Mouse (Mus musculus): ENCODE data around the gene Mfsd2a. TPM values are rescaled to one million over a fixed set of nuclear protein-coding genes. Genes with fewer than 3 reads are reported as not detected.

Gene Mfsd2a
- total and polyA plus RNA-seq, 2 experiments from 2014 or later = 0.20 TPM; not detected in 1

DNA sequence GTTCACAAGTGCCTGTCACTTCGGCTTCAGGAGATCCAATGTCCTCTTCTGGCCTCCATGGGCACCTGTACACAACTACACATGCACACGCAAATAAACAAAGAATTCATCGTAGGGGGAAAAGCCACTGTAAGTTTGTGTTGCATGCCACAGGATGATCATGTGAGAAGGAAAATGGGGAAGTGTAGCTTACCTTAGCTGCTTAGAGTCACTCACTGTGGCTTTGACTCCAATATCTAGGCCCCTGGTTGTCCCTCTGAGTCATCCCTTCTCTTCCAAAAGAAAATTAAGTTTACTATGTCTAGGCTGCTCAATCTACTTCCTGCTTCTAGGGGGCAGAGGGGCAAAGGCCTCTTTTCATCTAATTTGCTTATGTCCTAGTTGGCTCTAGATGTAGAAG, 57.3 kb downstream of the Mfsd2a start:
- Histone ChIP-seq H3K4me2 (ENCODE audit: low read depth, low read length) (no peak overlapping the region), H3K9me3 (replicated peaks; ENCODE audit: control insufficient read depth, low read length) (0 out of 2 replicates have a peak, but pooled peaks cover 10% of the 10 kb centered on the region), H3K36me3 (replicated peaks; ENCODE audit: control insufficient read depth, insufficient read depth, low read length) (no peaks in the 10 kb centered on the region), H3K4me3 (ENCODE audit: low read depth, low read length) (no peak overlapping the region), H3K27ac (ENCODE audit: low read depth) (no peak overlapping the region), H3K27me3 (ENCODE audit: control insufficient read depth, insufficient read depth, low read length) (no peaks in the 10 kb centered on the region), H3K9ac (replicated peaks; ENCODE audit: low read depth, low read length) (no peak overlapping the region), H3K4me1 (ENCODE audit: control insufficient read depth, insufficient read depth) (no peaks in the 10 kb centered on the region)
- WGBS = 91% methylated on average over 3 of the region's 3 CpGs
- DNase-seq (ENCODE audit: low spot score) (no peak), ATAC-seq (ENCODE audit: insufficient read depth, low read depth) (no peak)
- TF ChIP-seq EP300 (IDR thresholded peaks at IDR 0.05; ENCODE audit: low read depth) (no peak), CTCF (IDR thresholded peaks at IDR 0.05; ENCODE audit: low read depth) (no peak)

DNA sequence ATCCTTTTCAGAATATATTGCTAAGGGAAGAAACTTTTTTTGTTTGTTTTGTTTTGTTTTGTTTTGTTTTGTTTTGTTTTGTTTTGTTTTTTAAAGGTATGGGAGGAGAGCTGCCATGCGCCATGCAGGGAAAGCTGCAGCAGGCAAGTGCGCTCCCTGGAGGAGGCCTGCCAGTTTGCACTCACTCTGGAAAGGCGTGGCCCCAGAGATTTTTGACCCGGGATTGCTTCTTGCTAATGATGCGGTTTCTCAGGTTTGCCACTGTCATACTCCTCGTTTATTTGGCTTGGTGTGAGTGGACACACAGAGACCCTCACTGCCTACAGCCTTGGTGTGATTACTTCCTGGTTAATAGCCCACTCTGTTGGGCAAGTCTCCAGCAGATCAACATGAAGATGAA, 58.8 kb downstream of the Mfsd2a start:
- ATAC-seq (ENCODE audit: insufficient read depth, low read depth) = no peak; the same call in 1 of the 2 replicates
- Histone ChIP-seq H3K9me3 (replicated peaks; ENCODE audit: control insufficient read depth, low read length) (0 out of 2 replicates have a peak, but pooled peaks cover 5% of the 10 kb centered on the region), H3K36me3 (replicated peaks; ENCODE audit: control insufficient read depth, insufficient read depth, low read length) (no peaks in the 10 kb centered on the region), H3K4me1 (ENCODE audit: control insufficient read depth, insufficient read depth) (no peaks in the 10 kb centered on the region), H3K27me3 (ENCODE audit: control insufficient read depth, insufficient read depth, low read length) (no peaks in the 10 kb centered on the region), H3K4me2 (ENCODE audit: low read depth, low read length) (no peak overlapping the region), H3K9ac (replicated peaks; ENCODE audit: low read depth, low read length) (no peak overlapping the region), H3K4me3 (ENCODE audit: low read depth, low read length) (no peak overlapping the region), H3K27ac (ENCODE audit: low read depth) (no peak overlapping the region)
- 18% methylated on average over 6 of the region's 6 CpGs for WGBS
- TF ChIP-seq EP300 (IDR thresholded peaks at IDR 0.05; ENCODE audit: low read depth) (no peak), CTCF (IDR thresholded peaks at IDR 0.05; ENCODE audit: low read depth) (no peak)
- DNase-seq (ENCODE audit: low spot score) = no peak

DNA sequence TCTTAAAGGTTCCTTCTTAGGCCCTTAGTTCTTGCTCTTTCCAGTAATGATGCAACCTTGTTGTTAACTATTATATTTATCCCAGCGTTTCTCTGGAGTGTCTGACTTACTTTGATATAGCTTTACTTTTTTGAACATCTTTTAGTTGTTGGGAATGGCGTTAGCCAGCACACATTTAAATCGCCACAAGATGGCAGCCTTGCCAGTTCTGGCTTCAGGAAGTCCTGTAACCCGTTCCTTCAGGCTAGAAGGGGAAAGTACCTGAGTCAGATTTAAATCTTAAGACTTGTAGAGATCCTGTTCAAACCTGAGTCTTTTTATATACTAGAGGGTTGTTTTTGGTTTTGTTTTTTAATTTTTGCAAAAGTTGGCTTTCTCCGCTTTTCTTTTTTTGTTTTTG, 62.7 kb downstream of the Mfsd2a start:
- WGBS = 18% methylated on average over 5 of the region's 5 CpGs
- ATAC-seq (ENCODE audit: insufficient read depth, low read depth) = no peak
- Histone ChIP-seq H3K9me3 (replicated peaks; ENCODE audit: control insufficient read depth, low read length) (no peaks in the 10 kb centered on the region), H3K4me3 (ENCODE audit: low read depth, low read length) (no peak overlapping the region), H3K4me1 (ENCODE audit: control insufficient read depth, insufficient read depth) (no peaks in the 10 kb centered on the region), H3K4me2 (ENCODE audit: low read depth, low read length) (no peak overlapping the region), H3K27me3 (ENCODE audit: control insufficient read depth, insufficient read depth, low read length) (no peaks in the 10 kb centered on the region), H3K36me3 (replicated peaks; ENCODE audit: control insufficient read depth, insufficient read depth, low read length) (no peaks in the 10 kb centered on the region), H3K9ac (replicated peaks; ENCODE audit: low read depth, low read length) (no peak overlapping the region), H3K27ac (ENCODE audit: low read depth) (no peak overlapping the region)
- DNase-seq (ENCODE audit: low spot score) = peak; percentile 54
- TF ChIP-seq EP300 (IDR thresholded peaks at IDR 0.05; ENCODE audit: low read depth) = no peak
- TF ChIP-seq CTCF (IDR thresholded peaks at IDR 0.05; ENCODE audit: low read depth) = peak; percentile 77

DNA sequence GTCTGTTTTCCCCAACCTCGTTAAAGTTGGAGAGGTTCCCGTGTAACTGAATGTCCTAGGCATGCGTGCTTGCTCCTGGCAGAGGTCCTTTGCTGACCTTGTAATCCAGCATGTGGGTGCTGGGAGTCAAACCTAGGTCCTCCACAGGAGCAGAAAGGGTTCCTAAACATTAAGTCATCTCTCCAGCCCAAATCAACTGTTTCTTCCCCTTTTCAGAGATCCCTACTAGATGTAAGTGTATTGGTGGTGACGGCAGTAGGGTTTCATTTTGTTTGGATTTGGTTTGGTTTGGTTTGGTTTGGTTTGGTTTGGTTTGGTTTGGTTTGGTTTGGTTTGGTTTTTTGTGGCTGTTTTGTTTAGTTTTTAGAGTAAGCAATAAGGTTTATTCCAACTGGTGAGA, 63.2 kb downstream of the Mfsd2a start:
- H3K4me3 ChIP-seq (ENCODE audit: low read depth, low read length) = no peak overlapping the region
- TF ChIP-seq EP300 (IDR thresholded peaks at IDR 0.05; ENCODE audit: low read depth) (no peak), CTCF (IDR thresholded peaks at IDR 0.05; ENCODE audit: low read depth) (no peak)
- no peaks in the 10 kb centered on the region for H3K4me1 ChIP-seq (ENCODE audit: control insufficient read depth, insufficient read depth)
- H3K36me3 ChIP-seq (replicated peaks; ENCODE audit: control insufficient read depth, insufficient read depth, low read length) = no peaks in the 10 kb centered on the region
- H3K27ac ChIP-seq (ENCODE audit: low read depth) = no peak overlapping the region
- no peak for DNase-seq (ENCODE audit: low spot score)
- no peak for ATAC-seq (ENCODE audit: insufficient read depth, low read depth)
- no peak overlapping the region for H3K9ac ChIP-seq (replicated peaks; ENCODE audit: low read depth, low read length)
- 73% methylated on average over 4 of the region's 4 CpGs for WGBS
- no peaks in the 10 kb centered on the region for H3K9me3 ChIP-seq (replicated peaks; ENCODE audit: control insufficient read depth, low read length)
- no peak overlapping the region for H3K4me2 ChIP-seq (ENCODE audit: low read depth, low read length)
- H3K27me3 ChIP-seq (ENCODE audit: control insufficient read depth, insufficient read depth, low read length) = no peaks in the 10 kb centered on the region

Other genes with a start within 250 kb of the Mfsd2a start
- 30.0 and 37.8 TPM in 2 replicates for gene Ppt1, start 124.9 kb downstream of the Mfsd2a start, total RNA-seq (2014; rRNA removed; ENCODE audit: low replicate concordance)
- 42.9 and 45.2 TPM in 2 replicates for gene Ppt1, start 124.9 kb downstream of the Mfsd2a start, polyA plus RNA-seq (2015; fragmentation: Nextera tagmentation; extraction: Ambion mirVana)
- gene Cap1, start 75.1 kb downstream of the Mfsd2a start, total RNA-seq (2014; rRNA removed; ENCODE audit: low replicate concordance) = 59.6 and 73.0 TPM in 2 replicates
- 20.6 and 22.4 TPM in 2 replicates for gene Cap1, start 75.1 kb downstream of the Mfsd2a start, polyA plus RNA-seq (2015; fragmentation: Nextera tagmentation; extraction: Ambion mirVana)
- 1.8 and 14.7 TPM in 2 replicates for gene Mycl, start 34.5 kb upstream of the Mfsd2a start, total RNA-seq (2014; rRNA removed; ENCODE audit: low replicate concordance)
- gene Mycl, start 34.5 kb upstream of the Mfsd2a start, polyA plus RNA-seq (2015; fragmentation: Nextera tagmentation; extraction: Ambion mirVana) = 0.12 and 0.44 TPM in 2 replicates
- 7.2 and 13.4 TPM in 2 replicates for gene Trit1, start 55.4 kb upstream of the Mfsd2a start, total RNA-seq (2014; rRNA removed; ENCODE audit: low replicate concordance)
- 8.7 and 9.7 TPM in 2 replicates for gene Trit1, start 55.4 kb upstream of the Mfsd2a start, polyA plus RNA-seq (2015; fragmentation: Nextera tagmentation; extraction: Ambion mirVana)
- gene Bmp8b, start 144.0 kb upstream of the Mfsd2a start, total RNA-seq (2014; rRNA removed; ENCODE audit: low replicate concordance) = not detected in 2 replicates
- 0.05 and 0.10 TPM in 2 replicates for gene Bmp8b, start 144.0 kb upstream of the Mfsd2a start, polyA plus RNA-seq (2015; fragmentation: Nextera tagmentation; extraction: Ambion mirVana)
- gene Oxct2b, start 155.1 kb upstream of the Mfsd2a start, total RNA-seq (2014; rRNA removed; ENCODE audit: low replicate concordance) = not detected in 2 replicates
- gene Oxct2b, start 155.1 kb upstream of the Mfsd2a start, polyA plus RNA-seq (2015; fragmentation: Nextera tagmentation; extraction: Ambion mirVana) = not detected in 2 replicates
- 21.9 and 37.5 TPM in 2 replicates for gene Ppie, start 178.8 kb upstream of the Mfsd2a start, total RNA-seq (2014; rRNA removed; ENCODE audit: low replicate concordance)
- 36.9 and 37.3 TPM in 2 replicates for gene Ppie, start 178.8 kb upstream of the Mfsd2a start, polyA plus RNA-seq (2015; fragmentation: Nextera tagmentation; extraction: Ambion mirVana)
- 0.57 and 1.5 TPM in 2 replicates for gene Hpcal4, start 222.0 kb upstream of the Mfsd2a start, total RNA-seq (2014; rRNA removed; ENCODE audit: low replicate concordance)
- 0.40 and 0.41 TPM in 2 replicates for gene Hpcal4, start 222.0 kb upstream of the Mfsd2a start, polyA plus RNA-seq (2015; fragmentation: Nextera tagmentation; extraction: Ambion mirVana)
- 3.4 and 14.6 TPM in 2 replicates for gene Nt5c1a, start 240.3 kb upstream of the Mfsd2a start, total RNA-seq (2014; rRNA removed; ENCODE audit: low replicate concordance)
- gene Nt5c1a, start 240.3 kb upstream of the Mfsd2a start, polyA plus RNA-seq (2015; fragmentation: Nextera tagmentation; extraction: Ambion mirVana) = 1.7 and 2.4 TPM in 2 replicates

Measured in heart, postnatal 0 days (tissue).